Mouse (Mus musculus): ENCODE data around the gene Tmem121.

Gene Tmem121

DNA sequence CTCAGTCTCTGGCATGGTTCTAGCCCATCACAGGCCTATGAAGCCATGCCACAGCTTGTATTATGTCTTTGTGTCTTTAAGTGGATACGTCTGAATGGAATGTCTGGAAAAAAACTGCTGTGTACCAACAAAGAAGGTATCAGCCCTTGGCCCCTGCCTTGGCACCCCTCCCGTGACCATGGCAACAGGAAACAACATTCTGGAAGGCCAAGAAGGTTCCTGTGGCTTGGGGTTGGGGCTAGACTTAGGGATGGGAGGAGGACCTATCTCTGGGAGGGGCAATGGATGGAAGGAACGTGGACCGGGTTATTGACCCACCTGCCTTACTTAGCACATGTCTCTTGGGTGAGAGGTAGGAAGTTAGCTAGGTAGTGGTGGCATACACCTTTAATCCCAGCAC is 36.4 kb upstream of the Tmem121 start:
- DNase-seq (ENCODE audit: low spot score), result no peak

DNA sequence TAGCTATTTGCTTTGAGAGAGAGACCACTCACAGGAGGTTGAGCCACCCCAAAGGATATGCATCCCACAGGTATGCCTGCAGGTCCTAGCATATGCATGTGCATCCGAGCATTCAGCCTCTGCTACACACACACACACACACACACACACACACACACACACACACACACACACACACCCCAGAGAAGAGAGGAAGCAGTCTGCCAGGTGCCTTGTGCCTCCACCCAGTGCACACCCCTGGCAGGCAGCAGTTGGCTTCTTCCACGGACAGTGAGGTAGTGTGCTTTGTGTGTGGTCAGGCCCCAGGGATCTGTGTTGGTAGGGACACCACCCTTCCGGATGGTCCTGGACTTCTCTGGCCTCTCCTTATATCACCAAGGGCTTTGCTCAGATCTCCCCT is 35.8 kb upstream of the Tmem121 start:
- no peak for DNase-seq (ENCODE audit: low spot score)

DNA sequence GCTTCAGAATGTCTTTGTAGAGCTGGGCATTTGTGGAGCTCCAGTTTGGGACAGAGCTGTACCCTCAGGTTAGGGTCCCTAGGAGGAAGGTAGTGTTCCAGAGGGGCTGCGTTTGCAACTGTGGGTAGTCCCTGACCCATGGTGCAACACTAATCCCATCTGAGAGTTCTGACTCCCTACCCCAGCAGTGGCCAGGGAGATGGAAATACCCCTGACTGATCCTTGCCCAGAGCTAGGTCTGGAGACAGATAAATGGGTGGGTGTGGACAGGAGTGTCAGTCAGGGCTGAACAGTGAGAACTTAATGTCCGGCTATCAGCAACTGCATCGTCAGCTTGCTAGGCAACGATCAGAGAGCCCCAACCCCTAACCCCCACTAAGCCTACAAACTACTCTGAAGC is 35.1 kb upstream of the Tmem121 start:
- DNase-seq (ENCODE audit: low spot score), result no peak

DNA sequence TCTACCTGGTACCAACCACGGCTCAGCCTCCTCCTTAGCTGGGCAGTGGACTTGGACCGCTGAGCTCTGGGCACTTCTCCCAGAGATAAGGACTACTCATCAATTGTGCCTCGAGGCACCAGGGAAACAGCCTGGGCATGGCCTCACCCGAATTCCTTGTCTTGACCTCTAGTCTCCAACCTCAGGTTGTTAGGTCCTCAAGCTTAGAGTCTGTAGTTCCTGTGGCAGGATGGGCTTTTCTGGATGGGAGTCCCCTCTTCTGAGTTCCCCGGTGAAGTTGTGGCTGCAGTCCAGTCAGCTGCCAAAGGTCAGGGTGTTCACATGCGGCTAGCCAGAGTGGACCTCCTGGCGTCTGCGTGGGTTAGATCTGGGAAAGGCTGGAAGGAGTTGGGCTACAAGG is 34.7 kb upstream of the Tmem121 start:
- no peak for DNase-seq (ENCODE audit: low spot score)

DNA sequence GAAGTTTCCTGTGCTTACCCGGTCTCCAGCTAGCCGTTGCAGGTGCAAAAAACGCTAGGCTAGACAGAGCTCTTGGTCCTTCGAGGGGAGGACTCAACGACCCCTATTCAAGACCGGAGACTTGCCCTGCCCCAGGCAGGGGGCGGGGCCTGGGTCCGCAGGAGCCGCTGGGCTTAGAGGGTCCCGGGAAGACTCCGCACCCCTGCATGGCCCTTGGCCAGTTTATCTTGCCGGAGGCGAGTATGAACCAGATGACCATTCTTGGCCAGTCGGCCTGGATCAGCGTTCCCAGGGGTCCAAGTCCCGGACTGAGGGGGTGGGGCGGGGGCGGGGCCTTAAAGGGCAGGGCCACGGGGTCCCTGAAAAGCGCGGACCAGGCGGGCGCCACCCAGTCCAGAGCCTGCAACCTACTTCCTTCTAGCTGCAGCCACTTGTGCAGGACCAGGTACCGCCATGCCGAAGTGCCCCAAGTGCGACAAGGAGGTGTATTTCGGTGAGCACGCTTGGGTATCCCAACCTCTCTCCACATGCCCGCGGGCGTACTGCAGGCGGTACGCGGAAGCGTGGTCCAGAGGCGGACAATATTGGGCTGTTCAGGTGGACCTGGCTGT is 34.0 kb upstream of the Tmem121 start:
- peak; percentile 45 for DNase-seq (ENCODE audit: low spot score)

DNA sequence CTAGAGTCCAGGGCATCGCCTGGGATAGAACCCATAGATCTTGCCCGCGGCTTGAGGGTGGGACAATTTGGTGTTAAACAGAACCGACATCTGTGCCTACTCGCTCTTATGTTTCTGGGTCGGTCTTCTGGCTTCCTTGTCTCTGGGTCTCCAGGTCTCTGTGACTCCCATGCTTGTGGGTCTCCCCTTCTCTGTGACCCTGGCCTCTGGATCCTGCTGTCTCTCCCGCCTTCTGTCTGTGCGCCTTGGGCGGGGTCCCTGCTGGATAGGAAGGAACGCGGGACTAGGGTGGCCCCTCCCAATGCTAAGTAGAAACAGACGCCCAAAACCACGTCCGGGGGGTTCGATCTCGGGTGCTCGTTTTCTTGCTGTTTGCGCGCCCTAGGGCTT is 33.5 kb upstream of the Tmem121 start:
- no peak for DNase-seq (ENCODE audit: low spot score)

DNA sequence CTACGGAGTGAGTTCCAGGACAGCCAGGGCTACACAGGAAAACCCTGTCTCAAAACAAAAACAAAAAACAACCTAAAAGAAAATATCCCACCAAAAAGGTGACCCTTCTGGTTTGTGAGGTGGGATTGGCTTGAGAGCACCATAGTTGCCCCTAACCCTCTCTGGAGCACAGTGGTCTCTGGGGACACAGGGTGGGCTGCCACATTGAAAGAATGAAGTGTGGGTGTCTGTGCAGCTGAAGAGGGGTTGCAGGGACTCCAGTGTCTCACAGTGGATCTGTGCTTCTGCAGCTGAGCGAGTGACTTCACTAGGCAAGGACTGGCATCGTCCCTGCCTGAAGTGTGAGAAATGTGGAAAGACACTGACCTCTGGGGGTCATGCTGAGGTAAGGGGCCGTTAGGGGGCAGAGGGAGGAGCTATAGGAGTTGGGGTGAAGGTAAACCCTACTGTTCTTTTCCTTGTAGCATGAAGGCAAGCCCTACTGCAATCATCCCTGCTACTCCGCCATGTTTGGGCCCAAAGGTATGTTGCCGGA is 32.7 kb upstream of the Tmem121 start:
- no peak for DNase-seq (ENCODE audit: low spot score)

DNA sequence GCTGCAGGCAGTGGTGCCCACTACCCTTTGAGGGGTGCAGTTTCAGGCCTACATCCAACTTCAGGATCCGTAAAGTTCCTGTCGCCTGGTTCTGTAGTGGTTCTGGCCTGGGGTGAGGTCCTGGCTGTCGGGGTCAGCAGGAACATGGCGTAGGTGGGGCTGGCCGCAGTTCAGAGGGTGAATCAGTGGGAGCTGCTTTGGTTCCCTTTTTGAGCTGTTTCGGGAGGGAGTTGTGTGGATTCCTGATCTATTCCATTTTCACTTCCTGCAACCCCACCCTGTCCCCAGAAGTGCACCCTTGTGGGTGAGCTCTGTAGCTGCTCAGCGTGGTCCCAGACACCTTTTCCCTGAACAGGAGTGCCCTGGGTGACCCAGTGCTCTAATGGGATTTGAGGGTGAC is 31.8 kb upstream of the Tmem121 start:
- no peak for DNase-seq (ENCODE audit: low spot score)

DNA sequence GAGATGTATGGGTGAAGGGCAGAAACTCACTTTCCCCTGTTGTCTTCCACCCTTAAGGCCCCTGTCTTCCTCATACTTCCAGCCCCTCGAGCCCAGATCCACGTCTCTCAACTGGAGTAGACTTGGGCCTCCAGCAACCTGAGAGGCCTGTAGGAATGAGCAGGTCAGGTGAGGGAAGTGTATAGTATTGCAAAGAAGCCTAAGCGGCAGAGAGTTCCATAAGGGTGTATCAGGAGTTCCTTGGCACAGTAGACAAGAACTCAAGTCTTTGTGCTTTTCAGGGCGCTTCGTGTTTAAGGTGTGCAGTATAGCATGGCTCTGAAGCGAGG is 31.0 kb upstream of the Tmem121 start:
- no peak for DNase-seq (ENCODE audit: low spot score)

DNA sequence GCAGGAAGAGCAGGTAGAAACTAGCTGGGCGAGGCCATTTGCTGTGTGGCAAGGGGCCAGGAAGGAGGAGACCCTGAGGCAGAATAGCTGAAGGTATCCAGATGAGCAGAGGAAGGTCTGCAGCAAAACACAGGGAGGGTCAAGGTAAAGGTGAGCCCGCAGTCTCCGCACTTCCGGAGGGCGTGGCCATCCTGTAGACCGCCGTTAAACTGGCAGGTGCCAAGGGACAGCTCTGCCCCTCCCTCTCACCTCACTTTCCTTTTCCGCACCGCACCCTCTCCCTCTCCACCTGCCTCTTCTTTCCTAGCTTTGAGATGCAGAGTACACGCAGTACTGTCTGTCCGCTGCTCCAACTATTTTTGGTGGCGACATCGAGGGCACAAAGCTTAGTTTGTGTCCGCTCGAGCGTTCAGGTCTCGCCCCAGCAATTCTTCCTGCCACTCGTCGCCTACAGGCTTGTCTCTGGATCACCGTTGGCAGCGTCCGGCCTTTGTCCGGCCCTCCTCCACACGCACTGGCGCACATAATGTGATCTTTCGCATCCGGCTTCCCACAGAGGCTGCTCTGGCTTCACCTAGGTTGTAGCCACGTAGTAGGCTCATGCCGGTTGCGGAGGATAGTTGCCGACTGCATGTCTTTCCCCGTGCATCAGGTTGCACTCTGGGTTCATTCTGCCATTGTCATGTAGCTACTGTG is 30.5 kb upstream of the Tmem121 start:
- peak; percentile 69 for DNase-seq (ENCODE audit: low spot score)

DNA sequence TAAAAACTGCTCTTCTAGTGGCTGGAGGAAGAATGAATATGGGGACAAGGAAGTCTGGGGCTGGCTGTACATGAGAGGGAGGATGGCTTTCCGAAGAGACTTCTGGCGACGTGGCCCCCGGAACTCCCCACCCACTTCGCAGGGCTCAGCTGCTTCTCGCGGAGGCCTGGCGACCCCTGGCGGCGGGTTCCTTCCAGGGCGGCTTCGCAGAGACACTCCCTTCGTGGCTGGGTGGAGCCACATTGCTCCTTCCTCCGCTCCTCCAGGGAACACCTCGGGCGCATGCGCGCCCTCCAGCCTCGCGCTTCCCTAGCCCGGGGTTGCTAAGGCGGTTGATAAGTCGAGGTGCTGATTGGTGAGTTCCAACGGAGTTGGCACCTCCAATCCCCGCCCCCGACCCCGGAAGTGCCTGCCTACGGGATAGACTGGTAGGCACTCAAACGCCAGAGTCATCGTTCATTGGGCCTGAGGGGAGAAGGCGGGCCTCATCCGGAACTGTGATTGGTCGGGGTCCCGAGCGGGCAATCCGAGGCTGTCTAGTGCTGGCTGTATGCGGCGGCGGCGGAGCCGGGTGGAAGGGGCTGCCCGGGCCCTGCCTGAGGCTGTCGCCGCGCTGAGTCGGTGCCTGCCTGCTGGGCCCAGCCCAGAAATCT is 29.7 kb upstream of the Tmem121 start, which contains the start of gene Tedc1:
Gene Tedc1 (plus strand): TSS at position 535 of the 653 bp plus-strand sequence.
- peak; percentile 99 for DNase-seq (ENCODE audit: low spot score)

DNA sequence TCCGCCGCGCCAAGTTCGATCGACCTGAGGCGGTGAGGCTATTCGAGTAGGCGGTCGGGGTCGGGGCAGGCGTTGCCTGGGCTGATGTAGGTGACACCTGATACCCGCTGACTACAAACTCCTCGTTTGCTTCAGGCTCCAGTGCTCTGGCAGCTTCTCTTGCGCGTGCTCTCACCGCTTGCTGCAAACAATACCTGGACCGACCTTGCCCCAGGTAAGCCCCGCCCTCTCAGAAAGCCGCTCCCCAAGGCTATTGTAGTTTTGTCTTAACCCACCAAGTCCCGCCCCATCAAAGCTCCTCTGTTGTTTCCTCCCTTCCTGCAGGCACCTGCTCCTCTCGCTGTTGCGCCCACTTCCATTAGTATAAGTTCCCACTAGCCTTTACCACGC is 29.2 kb upstream of the Tmem121 start:
- no peak for DNase-seq (ENCODE audit: low spot score)

DNA sequence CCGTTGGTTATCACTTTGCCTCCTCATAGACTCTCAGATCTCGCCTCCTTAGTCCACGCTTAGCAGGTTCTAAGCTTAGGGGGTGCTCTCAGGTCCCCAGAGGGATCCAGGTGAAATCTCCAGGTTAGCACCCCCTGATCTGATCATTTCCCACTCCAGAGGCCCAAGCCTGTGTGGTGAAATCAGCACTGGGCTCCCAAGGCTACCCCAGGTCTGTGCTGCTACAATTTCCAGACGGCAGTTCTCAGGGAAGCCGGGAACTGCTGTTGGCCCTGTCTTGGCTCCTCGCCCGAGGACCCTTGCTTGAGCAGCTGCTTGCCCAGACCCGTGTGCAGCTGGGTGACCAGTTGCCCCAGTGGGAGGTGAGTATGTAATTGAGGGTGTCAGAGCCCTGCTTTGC is 28.7 kb upstream of the Tmem121 start:
- no peak for DNase-seq (ENCODE audit: low spot score)

DNA sequence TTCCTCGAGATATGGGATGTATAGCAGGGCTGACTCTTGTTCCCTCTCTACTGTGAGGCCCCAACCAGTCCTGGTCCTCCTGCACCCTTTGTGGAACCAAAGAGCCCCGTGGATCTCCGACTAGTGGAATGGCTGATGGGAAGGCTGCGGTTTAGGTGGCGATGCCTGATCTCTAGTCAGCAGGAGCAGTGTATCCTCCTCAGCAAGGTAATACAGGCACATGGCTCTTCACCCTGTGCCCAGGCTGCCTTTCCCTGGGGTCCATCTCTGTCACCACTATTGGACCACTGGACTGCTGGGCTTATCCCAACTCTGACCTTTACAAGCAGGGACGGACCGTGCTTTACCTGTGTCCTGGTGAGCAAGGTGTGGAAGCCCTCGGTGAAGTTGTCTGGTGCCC is 28.2 kb upstream of the Tmem121 start:
- DNase-seq (ENCODE audit: low spot score), result no peak

DNA sequence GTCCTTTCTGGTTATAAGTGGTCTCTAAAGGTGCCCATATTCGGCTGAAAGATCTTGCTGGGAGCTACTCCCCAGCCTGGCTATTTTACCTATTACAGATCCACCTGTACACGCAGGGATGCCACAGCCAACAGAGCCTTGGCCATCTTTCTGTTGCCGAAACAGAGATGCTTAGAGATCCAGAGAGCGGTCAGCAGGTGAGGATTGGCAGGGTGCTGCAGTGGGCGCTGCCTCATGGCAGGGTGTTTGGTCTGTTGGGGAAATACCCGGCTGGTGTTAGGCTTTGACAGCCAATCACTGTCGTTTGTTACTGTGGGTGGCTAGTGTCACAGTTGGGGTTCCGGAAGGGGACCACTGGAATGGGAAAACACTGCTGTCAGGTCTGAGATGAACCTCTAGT is 27.8 kb upstream of the Tmem121 start:
- DNase-seq (ENCODE audit: low spot score), result no peak

DNA sequence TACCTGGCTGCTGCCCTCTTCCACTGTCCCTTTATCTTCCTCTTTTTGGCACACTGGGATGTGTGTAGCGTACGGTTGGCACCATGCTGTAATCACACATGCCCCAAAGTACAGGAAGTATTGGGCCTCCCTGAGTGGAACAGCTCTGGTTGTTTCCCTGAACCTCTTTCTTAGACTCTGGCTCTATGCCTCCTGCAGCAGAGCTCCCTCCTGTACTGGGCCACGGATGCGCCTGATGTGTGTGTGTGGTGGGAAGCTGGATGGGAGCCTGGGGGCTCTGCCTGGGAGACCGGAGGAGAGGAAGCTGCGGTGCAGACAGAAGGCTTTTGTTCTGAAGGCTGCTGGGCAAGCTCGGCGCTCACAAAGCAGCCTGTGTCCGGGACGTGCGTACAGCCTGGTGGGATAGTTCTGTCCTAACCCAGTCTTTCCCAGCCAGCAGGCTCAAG is 22.1 kb upstream of the Tmem121 start:
- no peak for DNase-seq (ENCODE audit: low spot score)

DNA sequence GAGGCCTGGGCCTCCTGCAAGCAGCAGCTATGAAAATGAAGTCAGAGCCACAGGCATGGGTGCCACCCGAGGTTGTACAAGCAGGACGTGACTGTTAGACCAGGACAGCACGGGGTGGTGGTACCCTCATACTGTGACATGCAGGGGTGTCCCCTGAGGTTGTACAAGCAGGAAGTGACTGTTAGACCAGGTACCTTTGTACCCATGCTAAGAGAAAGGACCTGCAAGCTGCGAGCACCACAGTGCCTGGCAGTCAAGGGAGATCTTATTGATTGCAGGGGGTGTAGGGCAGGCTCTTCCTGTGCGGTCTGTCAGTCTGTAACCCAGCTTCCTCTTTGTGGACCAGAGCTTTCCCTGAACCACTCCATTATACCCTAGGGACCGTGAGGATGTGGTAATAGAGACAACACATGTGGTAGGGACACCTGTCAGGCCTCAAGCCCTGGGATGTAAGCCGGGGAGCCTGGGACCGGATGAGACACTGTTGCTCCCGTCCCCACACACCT is 17.6 kb upstream of the Tmem121 start:
- no peak for DNase-seq (ENCODE audit: low spot score)

DNA sequence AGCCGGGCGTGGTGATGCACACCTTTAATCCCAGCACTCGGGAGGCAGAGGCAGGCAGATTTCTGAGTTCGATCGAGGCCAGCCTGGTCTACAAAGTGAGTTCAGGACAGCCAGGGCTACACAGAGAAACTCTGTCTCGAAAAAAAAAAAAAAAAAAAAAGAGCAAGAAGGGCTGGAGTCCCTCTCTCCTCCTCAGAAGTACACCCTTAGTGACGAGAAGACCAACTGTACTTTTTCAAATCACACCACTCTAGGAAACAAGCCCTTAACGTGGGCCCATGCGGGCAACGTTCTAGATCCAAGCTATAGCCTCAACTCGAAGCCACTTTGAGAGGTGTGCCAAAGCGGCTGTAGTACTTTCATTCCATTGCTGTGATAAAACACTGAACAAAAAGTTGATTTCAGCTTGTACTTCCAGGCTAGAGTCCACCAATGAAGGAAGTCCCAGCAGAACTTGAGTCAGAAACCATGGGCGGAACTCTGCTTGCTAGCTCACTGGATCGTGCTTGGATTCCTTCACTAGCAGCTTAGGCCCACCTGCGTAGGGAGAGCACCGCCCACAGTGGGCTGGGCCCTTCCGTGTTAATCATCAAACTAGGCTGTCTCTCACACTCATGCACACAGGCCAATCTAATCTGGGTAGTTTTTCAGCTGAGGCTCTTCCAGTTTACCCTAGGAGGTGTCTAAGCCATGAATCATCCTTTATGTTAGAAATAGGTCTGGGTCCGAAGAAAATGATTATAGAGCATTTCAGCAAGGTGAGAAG is 8.6 kb upstream of the Tmem121 start:
- DNase-seq (ENCODE audit: low spot score), result no peak

DNA sequence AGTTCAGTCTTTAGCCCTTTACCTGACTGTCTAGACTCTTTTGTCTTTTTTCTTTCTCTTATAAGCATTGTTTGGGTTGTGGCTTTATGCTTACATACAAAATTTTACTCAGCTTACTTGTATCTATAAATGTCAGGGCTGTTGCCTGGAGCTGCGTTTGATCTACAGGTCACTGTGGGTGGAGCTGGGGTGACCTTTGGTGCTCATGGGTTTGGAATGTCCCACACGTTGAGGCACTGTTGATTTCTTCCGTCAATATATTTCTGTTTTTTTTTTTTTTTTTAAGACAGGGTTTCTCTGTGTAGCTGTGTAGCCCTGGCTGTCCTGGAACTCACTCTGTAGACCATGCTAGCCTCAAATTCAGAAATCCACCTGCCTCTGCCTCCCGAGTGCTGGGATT is 4.7 kb upstream of the Tmem121 start:
- no peak for DNase-seq (ENCODE audit: low spot score)

DNA sequence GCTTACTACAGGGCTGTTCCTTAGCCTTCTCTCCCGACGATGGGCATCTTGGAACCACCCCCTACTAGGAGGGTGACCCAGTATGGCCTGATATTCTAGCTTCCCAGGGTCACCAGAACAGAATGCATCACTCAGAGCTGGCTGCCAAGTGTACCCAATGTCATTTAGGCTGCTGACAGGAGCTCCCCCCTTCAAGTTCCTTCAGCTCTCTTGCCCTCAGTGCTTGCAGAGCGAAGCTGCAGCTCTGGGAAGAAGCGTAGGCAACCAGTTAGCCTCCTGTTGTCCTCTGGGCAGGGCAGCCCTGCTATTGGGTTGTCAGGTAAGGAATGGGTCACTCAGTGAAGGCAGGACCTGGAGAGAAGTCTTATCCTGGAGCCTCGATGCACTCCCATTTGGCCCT is 785 bp upstream of the Tmem121 start:
- no peak for DNase-seq (ENCODE audit: low spot score)

DNA sequence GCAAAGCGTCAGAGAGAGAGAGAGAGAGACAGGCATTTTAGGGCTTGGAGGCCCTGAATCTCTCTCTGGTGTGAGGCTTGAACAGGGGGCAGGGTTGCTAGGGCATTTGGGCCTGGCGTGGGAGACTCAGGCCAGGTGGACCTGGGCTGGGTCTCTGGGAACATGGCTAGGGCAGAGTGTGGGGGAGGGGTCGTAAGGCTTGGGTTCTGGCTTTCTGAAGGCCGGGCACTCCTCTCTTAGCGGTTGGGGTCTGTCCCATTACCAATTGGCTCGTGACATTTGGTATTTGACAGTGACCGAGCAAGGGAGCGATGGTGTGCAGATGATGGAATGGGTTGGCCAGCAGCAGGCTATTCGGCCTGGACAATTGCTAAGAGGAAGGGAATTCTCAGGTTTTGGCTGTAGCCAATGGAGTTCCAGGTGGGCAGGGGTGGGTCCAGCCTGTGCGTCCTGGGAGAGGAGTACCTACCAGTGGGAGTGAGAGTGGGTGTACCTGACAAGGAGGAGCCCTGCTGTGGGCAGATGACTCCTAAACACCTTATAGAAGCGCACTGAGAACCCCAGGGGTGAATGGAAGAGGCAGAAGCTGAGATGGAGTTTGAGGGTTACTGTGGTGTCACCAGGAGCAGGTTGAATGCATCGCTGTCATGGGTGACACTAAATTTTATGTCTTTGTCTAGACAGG is 738 bp downstream of the Tmem121 start:
- DNase-seq (ENCODE audit: low spot score), result no peak

DNA sequence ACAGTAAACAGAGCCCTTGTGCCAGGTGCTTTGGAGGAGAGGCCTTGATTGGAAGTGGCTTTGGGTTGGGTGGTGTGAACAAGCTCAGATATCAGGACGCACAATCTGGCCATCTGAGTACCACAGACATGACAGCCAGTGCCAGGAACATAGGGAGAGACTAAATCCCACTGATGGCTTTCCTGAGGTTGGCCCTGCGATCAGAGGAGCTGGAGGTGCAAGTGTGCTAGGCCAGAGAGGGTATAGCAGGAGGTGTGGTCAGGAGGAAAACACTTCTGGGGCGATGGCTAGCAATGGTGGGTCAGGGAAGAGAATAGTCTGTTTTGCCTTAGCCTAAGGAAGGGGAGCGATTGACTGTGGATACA is 1.3 kb downstream of the Tmem121 start:
- no peak for DNase-seq (ENCODE audit: low spot score)

Data from retina, embryonic 14.5 days (tissue).